Mouse (Mus musculus): Measurements from ENCODE around the gene Mrps34.
"Not testable (repeated sequence)": the region's sequence is repeated elsewhere in the genome, so short reads cannot be mapped to it uniquely, and the experiment has no call there.

Mrps34 gene

DNA sequence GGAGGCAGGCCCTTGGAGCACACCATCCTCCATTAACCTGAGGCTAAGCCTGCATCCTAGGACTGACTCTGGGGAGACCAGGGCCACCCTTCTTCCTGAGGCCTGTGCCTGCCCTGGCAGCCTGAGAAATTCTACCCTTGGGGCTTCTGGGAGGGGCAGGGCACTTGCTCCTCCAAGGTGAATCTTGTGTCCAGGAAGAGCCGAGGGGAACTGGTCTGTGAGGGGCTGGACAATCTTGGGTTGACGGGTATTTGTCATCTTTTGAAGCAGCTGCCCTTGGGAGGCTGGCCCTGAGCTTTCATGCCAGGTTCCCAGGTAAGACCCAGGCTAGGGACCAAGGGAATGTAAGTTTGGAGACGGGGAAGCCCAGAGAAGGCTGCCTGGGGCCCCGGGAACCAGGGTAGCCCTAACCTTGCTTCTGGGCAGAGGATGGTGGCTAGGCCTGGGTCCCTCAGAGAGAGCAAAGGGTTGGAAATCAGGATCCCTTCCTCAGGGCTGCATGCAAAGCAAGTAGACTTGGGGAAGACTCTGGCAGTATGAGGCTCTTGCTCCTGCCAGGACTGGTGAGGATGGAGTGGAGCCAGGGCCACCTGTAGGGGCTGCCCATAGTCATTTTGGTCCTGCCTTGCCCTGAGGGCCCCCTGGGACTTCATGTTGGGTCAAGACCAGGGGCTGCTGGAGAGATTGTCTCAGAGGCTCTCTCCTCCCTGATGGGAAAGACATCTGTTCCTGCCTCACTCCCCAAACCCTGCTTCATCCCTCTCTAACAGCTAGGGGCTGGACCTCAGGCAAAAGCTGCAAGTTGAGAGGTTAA lies 3.3 kb downstream of the Mrps34 start:
- in situ Hi-C loops (cut with MboI; ENCODE audit: low sequenced_read_pairs): no loop called here

DNA sequence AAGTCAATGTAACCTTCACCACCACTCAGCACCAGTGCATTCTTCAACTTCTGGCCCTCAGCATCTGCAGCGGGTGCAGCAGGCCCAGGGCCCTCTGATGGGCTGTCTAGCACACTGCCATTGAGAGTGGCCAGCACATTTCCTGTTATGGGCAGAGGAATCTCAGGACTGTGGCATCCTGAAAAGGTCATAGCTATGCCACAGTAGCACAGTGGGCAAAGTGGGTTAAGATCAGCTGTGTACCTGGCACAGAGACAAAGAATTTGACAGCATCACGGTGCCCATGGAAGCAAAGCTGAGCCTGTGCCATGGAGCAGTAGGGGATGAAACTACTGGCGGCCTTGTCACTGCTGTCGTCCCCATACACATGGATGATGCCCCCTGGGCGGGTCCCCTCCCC lies 4.2 kb downstream of the Mrps34 start:
- in situ Hi-C loops (cut with MboI; ENCODE audit: low sequenced_read_pairs): no loop called here

DNA sequence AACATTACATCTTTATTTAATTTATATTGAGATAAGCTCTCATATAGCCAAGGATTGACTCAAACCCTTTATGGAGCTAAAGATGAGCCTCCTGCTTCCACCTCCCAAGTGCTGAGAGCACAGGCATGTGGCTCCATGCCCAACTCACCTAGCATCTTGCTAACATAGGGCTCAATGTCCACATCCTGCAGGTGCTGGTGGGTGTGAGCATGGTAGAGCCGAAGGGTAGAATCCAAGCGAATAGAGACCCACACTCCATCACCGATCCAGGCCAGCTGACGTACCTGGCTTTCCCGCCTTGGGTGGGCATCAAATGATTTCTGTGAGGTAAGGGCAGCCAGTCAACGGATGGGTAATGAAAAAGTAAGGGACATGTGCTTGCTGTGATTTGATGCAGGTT lies 5.1 kb downstream of the Mrps34 start:
- in situ Hi-C loops (cut with MboI; ENCODE audit: low sequenced_read_pairs): no loop called here

DNA sequence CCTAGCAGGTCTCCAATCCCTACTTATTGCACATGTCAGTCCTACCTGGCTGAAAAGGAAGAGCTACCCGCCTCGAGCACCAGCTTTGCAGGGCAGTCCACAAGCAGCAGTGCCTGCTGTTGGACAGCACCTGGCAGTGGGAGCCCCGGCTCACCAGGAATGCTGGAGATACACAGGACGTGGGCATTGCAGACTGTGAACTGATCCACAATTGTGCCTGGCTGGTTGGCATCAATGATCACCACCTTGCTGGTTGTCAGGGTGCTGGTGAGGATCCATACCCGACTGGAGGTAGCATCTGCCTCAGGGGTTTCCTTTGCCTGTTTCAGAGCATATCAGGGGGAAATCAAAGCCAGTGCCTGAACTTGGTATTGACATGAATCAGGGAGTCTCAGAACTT lies 7.2 kb downstream of the Mrps34 start:
- in situ Hi-C loops (cut with MboI; ENCODE audit: low sequenced_read_pairs): no loop called here

DNA sequence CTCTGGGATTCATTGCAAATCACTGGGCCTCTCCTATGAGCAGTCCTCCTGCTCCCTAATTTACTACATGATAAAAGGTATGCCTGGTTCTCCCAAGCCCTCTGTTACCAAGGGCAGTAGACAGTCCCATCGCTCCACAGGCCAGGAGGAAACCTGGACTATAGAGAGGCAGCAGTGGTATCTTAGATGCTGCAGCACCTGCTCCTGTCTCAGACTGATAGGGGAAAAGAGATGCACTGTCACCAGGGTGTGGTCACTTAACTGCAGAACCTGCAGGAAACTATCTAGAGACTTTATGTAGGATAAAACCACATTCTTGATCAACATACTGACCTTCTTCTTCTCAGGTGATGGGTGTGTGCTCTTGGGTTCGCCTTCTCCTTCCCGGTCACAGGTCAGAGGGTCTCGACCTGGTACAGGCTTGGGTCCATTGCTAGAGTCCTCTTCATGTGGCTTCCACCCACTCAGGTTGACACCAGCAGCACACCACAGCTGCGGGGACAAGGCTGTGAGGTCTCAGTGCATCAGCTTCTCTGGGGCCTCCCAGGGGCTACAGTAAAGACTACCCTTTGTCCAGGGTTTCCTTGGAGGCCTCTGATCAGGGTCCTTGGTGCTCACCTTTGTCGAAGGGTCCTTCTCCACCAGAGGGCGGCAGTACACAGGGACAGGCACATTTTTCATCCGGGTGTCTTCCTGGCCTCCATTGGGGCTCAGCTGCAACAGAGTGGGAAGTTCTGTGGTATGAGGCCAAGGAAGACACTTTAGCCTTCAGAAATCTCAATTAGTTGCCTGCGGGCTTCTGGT lies 8.0 kb downstream of the Mrps34 start:
- in situ Hi-C loops (cut with MboI; ENCODE audit: low sequenced_read_pairs): no loop called here

DNA sequence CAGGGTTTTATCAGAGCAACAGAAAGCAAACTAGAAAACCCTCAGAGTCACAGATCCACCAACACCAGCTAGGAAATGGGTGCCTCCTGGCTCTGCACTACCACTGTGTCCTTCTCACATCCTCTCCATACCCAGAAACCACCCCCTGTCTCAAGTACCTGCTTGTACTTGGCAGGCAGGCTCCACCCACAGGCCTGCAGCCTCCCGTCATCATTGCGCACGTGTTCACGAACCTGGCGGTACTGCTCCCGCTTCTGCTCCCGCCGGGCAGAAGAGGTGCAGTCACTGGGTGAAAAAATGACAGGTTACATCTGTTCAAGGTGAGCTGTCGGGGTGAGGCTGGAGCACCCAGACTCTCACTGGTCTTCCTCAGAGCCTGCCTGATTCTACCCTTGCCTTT lies 8.9 kb downstream of the Mrps34 start:
- in situ Hi-C loops (cut with MboI; ENCODE audit: low sequenced_read_pairs): no loop called here

DNA sequence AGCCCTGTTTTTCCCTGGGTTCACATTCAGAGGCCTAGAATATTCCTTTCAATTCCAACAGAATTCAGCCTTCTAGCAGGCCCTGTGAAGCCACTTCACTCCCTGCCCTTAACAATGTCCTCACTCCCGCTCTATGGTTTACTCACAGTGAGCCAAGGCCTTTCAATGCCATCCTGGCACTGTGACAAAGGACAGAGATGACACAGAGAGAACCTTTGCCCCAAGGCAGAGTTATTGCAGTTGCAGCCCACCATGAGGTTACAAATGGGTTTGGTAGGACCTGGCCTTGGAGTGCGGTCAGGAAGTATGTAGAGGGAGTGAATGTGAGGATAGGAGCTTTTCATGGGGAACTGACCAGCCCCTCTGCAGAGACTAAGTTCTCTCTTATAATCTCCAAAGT lies 12.7 kb downstream of the Mrps34 start:
- in situ Hi-C loops (cut with MboI; ENCODE audit: low sequenced_read_pairs): no loop called here

DNA sequence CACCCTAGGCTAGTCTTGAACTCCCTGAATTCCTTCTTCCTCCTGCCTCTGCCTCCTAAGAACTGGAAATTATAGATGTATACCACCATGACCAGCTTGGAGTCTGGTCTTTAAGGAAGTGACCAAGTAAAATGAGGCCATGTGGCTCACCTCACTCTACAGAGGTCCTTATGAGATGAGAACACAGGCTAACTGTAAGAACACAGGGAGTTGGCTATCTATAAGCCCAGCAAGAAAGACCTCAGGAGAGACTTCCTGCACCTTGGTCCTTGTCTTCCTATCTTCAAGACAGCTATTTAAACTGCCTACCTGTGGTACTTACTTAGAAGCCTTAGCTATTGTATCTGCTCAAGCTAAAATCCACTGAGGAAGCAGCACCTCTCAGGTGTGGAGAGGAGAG lies 19.1 kb downstream of the Mrps34 start:
- in situ Hi-C loops (cut with MboI; ENCODE audit: low sequenced_read_pairs): no loop called here

DNA sequence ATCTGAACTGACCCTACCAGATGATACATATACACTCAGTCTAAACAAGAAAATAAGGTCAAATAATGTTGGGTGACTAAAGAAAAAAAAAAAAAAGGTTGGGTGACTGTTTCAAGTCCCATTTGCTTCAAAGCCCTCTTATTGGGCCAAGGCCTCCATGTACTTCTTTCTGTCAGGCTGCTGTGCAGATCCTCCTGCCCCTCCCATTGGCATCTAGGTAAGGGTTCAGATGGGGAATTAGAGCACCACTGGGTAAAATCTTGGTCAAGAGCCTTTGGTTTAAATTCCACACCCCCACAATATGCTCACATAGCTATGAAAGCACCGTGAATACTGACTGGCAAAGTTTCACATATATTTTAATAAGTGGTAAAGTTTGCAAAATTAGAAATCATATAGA lies 28.3 kb downstream of the Mrps34 start:
- in situ Hi-C loops (cut with MboI; ENCODE audit: low sequenced_read_pairs): no loop called here

DNA sequence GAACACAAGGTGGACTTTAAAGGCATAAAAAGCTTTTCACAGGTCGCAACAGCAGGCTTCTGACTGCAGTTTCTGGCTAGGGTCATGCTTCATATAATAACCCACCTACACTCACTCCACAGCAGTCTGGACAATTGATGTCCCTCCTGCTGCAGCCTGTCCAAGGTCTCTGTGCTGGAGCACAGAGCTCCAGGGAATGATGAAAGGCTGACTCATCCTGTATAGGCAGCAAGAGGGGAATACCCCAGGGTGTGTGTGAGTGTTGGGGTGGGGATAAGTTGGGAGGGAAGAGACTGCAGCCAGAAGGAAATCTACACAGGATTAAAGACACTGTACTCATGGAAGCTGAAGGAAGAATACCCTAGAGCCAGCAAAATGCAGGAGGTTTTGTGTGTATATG lies 34.6 kb downstream of the Mrps34 start:
- in situ Hi-C loops (cut with MboI; ENCODE audit: low sequenced_read_pairs): no loop called here

DNA sequence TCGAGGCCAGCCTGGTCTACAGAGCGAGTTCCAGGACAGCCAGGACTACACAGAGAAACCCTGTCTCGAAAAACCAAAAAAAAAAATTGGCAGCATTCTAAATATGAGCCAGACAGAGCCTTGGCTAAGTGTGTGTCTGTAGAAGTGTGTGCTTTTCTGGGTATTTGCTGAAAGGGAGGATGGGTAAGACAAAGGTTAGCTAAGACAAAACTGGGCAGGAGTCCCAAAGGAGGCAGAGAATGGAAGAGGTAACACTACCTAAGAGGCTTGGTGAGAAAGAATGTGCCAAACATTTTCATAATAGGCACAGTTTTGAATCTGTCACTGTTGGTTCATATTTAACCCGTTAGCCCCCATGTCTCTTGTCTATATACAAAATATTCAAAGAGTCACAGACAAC lies 37.5 kb downstream of the Mrps34 start:
- in situ Hi-C loops (cut with MboI; ENCODE audit: low sequenced_read_pairs): no loop called here

DNA sequence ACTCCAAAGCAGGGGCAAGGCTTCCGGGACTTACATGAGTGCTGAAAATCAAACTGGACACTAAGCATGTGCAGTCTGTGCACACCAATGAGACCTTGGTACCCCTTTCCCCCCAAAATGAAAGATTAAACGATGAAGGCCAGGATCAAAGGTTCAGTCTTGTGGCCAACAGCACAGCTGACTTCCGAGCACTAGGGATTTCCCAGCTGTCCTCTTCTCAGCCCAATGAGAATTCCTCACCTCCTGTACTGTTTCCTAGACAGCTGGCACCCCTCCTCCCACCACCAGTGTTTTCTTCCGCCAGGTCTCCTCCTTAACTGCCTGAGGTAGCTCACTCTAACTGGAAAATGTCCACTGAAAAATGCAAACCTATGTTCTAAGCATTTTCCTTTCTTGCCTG lies 38.2 kb downstream of the Mrps34 start:
- in situ Hi-C loops (cut with MboI; ENCODE audit: low sequenced_read_pairs): no loop called here

DNA sequence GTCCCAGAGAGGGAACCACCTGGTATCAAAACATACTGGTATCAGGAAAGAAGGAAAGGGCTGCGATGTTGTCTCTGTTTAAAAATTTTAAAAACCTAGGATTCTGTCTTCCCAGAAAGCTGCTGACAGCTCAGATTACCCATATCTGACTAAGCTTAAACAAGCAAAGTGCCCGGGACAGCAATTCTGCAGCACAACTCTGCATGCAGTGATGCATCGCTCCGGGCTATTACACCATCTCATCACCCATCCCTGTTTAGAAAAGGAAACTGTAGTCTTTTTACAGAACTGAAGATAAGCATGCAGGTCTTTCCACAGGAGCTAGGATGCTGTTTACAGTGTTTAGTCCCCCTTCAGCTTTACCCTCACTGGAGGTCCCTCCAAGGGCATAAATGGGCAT lies 40.0 kb downstream of the Mrps34 start:
- in situ Hi-C loops (cut with MboI; ENCODE audit: low sequenced_read_pairs): no loop called here

DNA sequence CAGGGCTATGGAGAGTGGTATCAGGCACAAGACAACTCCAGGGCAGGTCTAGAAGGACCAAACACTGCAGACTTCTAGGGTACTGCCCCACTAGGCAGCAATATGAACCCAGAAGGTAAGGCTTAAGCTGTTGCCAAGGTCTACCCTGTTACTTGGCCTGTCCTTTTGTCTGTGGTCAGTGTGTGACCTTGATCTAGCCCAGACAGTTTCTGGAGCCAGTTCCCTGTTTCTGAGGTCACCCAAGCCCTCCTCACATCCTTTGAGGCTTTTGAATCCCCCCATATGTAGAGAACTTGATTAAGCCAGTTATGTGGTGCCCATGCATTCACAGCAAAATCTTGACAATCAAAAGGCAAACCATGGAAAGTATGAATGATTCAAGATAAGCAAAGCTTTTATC lies 40.8 kb downstream of the Mrps34 start:
- in situ Hi-C loops (cut with MboI; ENCODE audit: low sequenced_read_pairs): no loop called here

DNA sequence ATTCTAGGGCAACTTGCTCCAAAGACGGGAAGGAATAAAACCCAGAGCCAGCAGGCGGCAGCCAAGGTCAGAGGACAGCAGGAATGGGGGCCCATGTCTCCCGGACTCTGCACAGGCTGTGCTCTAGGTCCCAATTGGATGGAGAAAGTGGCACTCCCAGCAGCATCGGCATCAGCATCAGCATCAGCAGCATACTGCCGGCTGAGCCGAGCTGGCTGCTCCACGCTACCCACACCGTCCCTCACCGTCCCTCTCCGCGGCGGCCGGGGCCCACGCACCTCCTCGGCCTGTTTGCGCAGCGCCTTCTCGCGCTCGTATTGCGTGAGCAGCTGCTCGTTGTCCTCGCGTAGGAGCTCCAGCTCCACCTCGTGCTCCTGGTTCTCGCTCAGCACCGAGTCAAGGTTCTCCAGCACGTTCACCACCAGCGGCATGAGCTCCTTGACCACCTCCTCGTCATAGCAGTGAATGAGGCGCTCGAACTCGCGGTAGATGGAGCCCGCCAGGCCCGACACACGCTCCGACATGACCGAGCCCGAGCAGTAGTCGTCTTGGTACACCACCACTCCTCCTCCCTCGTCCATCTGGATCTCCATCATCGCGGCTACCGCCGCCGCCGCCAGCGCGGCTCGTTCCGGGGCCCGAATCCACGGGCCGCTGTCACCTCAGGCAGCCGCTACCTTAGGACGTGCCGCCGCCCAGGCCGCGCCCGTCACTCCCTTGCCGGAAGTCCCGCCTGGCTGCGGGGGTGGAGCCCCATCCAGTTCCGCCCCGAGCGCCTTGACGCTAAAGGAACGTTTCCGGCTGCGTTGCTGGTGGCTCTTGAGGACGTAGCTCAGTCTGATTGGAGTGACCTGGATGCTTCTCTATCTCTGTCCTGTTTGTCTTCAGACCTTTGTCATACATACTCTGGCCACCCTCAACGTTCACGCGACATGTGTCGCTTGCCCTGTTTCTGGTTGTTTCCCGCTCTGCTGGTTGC lies 41.6 kb downstream of the Mrps34 start, which contains the start of gene Mapk8ip3:
Gene Mapk8ip3, minus strand, starts transcription at position 719 of the 979 bp plus-strand sequence.
- in situ Hi-C loops (cut with MboI; ENCODE audit: low sequenced_read_pairs): no loop called here

DNA sequence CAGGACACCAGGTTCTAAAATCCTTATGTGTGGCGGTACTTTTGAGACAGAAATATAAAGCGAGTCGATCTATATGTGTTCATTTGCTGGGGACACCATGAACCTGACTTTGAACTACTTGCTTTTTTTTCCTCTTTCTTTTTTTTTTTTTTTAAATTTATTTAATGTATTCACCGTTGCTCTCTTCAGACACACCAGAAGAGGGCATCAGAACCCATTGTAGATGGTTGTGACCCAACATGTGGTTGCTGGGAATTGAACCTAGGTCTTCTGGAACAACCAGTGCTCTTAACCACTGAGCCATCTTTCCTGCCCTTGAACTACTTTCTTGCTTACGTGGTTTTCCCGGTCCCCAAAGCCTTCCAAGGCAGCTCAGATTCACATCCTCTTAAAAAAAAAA lies 42.4 kb downstream of the Mrps34 start:
- in situ Hi-C loops (cut with MboI; ENCODE audit: low sequenced_read_pairs): no loop called here

DNA sequence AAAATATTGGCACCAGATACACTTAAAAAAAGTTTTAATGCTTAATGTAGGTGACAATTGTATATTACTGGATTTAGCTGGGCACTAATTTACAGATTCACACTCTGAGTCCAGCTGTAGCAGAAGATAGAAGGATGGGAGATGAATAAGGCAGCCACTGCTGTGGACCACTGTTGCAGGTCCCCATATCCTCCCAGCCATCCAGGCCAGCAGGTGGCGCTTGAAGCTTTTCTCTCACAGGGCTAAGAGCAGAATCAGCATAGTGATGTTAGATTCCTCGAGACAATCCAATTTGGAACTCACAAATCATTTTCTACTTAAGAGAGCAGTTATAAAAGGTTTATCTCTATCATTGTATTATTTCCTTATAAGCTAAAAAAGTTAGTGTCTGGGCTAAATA lies 47.5 kb downstream of the Mrps34 start:
- in situ Hi-C loops (cut with MboI; ENCODE audit: low sequenced_read_pairs): not testable (repeated sequence)

DNA sequence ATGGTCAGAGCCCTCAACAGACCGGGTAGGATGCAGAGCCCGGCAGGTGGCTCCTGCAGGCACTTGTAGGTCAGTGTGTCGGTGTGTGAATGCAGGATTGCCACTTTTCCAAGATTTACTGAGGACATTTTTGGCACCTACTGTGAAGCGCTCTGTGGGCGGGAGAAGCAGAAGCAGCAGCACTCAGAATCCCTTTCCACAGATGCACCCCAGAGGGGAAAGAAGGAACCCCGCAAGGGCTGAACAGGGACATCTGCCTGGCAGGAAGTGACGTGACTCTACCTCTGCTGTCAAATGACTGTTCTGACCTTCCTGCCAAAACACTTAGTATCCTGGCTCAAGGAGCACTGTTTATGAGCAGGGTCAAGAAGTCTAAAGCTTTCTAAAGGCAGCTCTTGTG lies 48.1 kb downstream of the Mrps34 start:
- in situ Hi-C loops (cut with MboI; ENCODE audit: low sequenced_read_pairs): no loop called here

DNA sequence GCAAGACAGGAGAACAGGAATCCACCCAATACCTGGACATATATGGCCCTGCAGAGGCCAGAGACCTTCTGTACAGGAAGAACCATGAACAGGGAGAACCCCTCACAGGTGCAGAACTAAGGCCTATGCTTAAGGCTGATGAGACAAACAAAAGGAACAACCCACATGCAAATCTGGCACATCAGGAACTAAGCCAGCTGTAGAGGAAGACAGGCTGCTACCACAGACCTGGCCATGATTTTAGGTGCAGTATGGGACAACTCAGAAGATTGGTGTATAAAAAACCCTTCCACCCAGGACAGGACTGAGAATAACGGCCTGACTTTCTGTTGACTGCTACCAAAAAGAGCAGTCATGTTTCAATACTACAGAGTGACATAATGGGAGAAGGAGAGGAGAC lies 48.7 kb downstream of the Mrps34 start:
- in situ Hi-C loops (cut with MboI; ENCODE audit: low sequenced_read_pairs): not testable (repeated sequence)
